Mouse (Mus musculus) neural tube, embryonic 11.5 days (tissue): ENCODE results near the gene Usp16. TPM values are rescaled to one million over a fixed set of nuclear protein-coding genes. Genes with fewer than 3 reads are reported as not detected.
"Not testable (repeated sequence)": the region's sequence is repeated elsewhere in the genome, so short reads cannot be mapped to it uniquely, and the experiment has no call there.

Experiments
- ATAC-seq: fragments of 200-750 bp; cut with Nextera tagmentation; 2 replicates; pipeline ENCODE4 v1.8.0; 2017; ENCODE audit warnings: moderate number of reproducible peaks, mild to moderate bottlenecking, moderate TSS enrichment, moderate library complexity; ENCODE audit not compliant: insufficient read depth, low FRiP score, low TSS enrichment
- DNase-seq: peaks from one replicate; pipeline ENCODE4 v3.0.0-alpha.2; 2015; ENCODE audit warnings: low spot score
- H3K27ac ChIP-seq: fragments of 300-500 bp; sonication (generic); 2 replicates; pipeline ENCODE4 v1.5.1; 2014; ENCODE audit warnings: low read depth, mild to moderate bottlenecking, low read length
- H3K27me3 ChIP-seq: fragments of 300-500 bp; sonication (generic); 2 replicates; pipeline ENCODE4 v1.6.1; 2014; ENCODE audit warnings: mild to moderate bottlenecking, low read length, mixed read lengths; ENCODE audit not compliant: control insufficient read depth, insufficient read depth
- H3K36me3 ChIP-seq: fragments of 300-500 bp; sonication (generic); 2 replicates; pipeline ENCODE4 v1.6.1; 2014; ENCODE audit warnings: mild to moderate bottlenecking, low read length, moderate library complexity, mixed read lengths; ENCODE audit not compliant: control insufficient read depth, insufficient read depth
- H3K4me1 ChIP-seq: fragments of 300-500 bp; sonication (generic); 2 replicates; pipeline ENCODE4 v1.6.1; 2014; ENCODE audit warnings: low read length, mixed read lengths; ENCODE audit not compliant: control insufficient read depth, insufficient read depth
- H3K4me2 ChIP-seq: fragments of 300-500 bp; sonication (generic); 2 replicates; pipeline ENCODE4 v1.6.1; 2014; ENCODE audit warnings: low read depth, mild to moderate bottlenecking, moderate library complexity
- H3K4me3 ChIP-seq: fragments of 300-500 bp; sonication (generic); 2 replicates; pipeline ENCODE4 v1.5.1; 2014; ENCODE audit warnings: low read depth, low read length
- H3K9ac ChIP-seq: fragments of 300-500 bp; sonication (generic); 2 replicates; pipeline ENCODE4 v1.6.1; 2014; ENCODE audit warnings: mild to moderate bottlenecking, low read length
- H3K9me3 ChIP-seq: fragments of 300-500 bp; sonication (generic); 2 replicates; pipeline ENCODE4 v1.6.1; 2016; ENCODE audit warnings: low read length; ENCODE audit not compliant: control insufficient read depth
- WGBS: fragments of 180-500 bp; shearing (Covaris S2); extraction: QIAGEN DNeasy Blood & Tissue Kit; methylation state at CpG from one replicate; pipeline ENCODE4 v1.1.7; 2014; 5-methylcytosine and 5-hydroxymethylcytosine counted together
- polyA plus RNA-seq: library from polyadenylated mRNA; unstranded; fragments of >200 nt; fragmentation: Nextera tagmentation; extraction: Ambion mirVana; gene quantifications from 2 replicates; pipeline ENCODE4 v1.2.1, GENCODE M21; 2014

The Usp16 gene
- polyA plus RNA-seq, 1 experiment from 2014 or later: 51.4 TPM

- Histone ChIP-seq H3K9me3 (no peaks in the 10 kb centered on the region), H3K27me3 (no peaks in the 10 kb centered on the region), H3K4me3 (no peak overlapping the region), H3K4me1 (peaks cover 7% of the 10 kb centered on the region), H3K4me2 (no peak overlapping the region), H3K36me3 (no peaks in the 10 kb centered on the region), H3K9ac (no peak overlapping the region), H3K27ac (no peak overlapping the region)
- ATAC-seq: no peak
- DNase-seq: no peak
- WGBS: 84% methylated on average over 2 of the region's 2 CpGs
Measured at GRCm38 (mm10) chr16:87453226-87453625, 1.3 kb upstream of the Usp16 start.

- peak overlapping the region; percentile 75 for H3K4me2 ChIP-seq
- peak overlapping the region; percentile 36; the same call in 1 of the 2 replicates for H3K27ac ChIP-seq
- no peak for DNase-seq
- H3K27me3 ChIP-seq: no peaks in the 10 kb centered on the region
- 0% methylated on average over 38 of the region's 38 CpGs for WGBS
- peaks cover 7% of the 10 kb centered on the region for H3K4me1 ChIP-seq
- peak overlapping the region; percentile 80 for H3K4me3 ChIP-seq
- H3K36me3 ChIP-seq: no peaks in the 10 kb centered on the region; the same call in none of the 2 replicates
- ATAC-seq: no peak
- H3K9me3 ChIP-seq: no peaks in the 10 kb centered on the region
- H3K9ac ChIP-seq: peak overlapping the region; percentile 84
Measured at GRCm38 (mm10) chr16:87455180-87455611, 693 bp downstream of the Usp16 start.

GRCm38 (mm10) chr16:87458752-87459151, 4.2 kb downstream of the Usp16 start:
- ATAC-seq: no peak
- 97% methylated on average over 3 of the region's 3 CpGs for WGBS
- H3K27ac ChIP-seq: no peak overlapping the region
- no peak overlapping the region for H3K4me3 ChIP-seq
- H3K9ac ChIP-seq: no peak overlapping the region
- H3K4me1 ChIP-seq: peaks cover 7% of the 10 kb centered on the region
- H3K4me2 ChIP-seq: no peak overlapping the region
- H3K27me3 ChIP-seq: no peaks in the 10 kb centered on the region
- H3K36me3 ChIP-seq: no peaks in the 10 kb centered on the region; the same call in none of the 2 replicates
- H3K9me3 ChIP-seq: no peaks in the 10 kb centered on the region
- DNase-seq: no peak

GRCm38 (mm10) chr16:87470579-87470978, 16.1 kb downstream of the Usp16 start:
- no peak overlapping the region for H3K9ac ChIP-seq
- no peak overlapping the region for H3K27ac ChIP-seq
- 90% methylated on average over 4 of the region's 4 CpGs for WGBS
- no peaks in the 10 kb centered on the region for H3K4me1 ChIP-seq
- no peak for DNase-seq
- H3K9me3 ChIP-seq: no peaks in the 10 kb centered on the region
- no peaks in the 10 kb centered on the region for H3K27me3 ChIP-seq
- ATAC-seq: no peak
- no peak overlapping the region for H3K4me3 ChIP-seq
- H3K4me2 ChIP-seq: no peak overlapping the region
- H3K36me3 ChIP-seq: peaks cover 12% of the 10 kb centered on the region

- Histone ChIP-seq H3K9me3 (no peaks in the 10 kb centered on the region), H3K36me3 (peaks cover 16% of the 10 kb centered on the region), H3K4me2 (no peak overlapping the region), H3K4me1 (no peaks in the 10 kb centered on the region), H3K27me3 (no peaks in the 10 kb centered on the region), H3K9ac (no peak overlapping the region), H3K4me3 (no peak overlapping the region), H3K27ac (no peak overlapping the region)
- DNase-seq (no peak), ATAC-seq (no peak)
- WGBS: 94% methylated on average over 5 of the region's 5 CpGs
Measured at GRCm38 (mm10) chr16:87484367-87484766, 29.9 kb downstream of the Usp16 start.

GRCm38 (mm10) chr16:87486739-87487138, 32.2 kb downstream of the Usp16 start:
- Histone ChIP-seq H3K27me3 (no peaks in the 10 kb centered on the region), H3K4me3 (no peak overlapping the region), H3K9me3 (no peaks in the 10 kb centered on the region), H3K36me3 (peaks cover 25% of the 10 kb centered on the region), H3K27ac (no peak overlapping the region), H3K4me1 (no peaks in the 10 kb centered on the region), H3K4me2 (no peak overlapping the region), H3K9ac (no peak overlapping the region)
- ATAC-seq: no peak
- DNase-seq: no peak
- 94% methylated on average over 5 of the region's 5 CpGs for WGBS

- no peak for DNase-seq
- Histone ChIP-seq H3K36me3 (peaks cover 22% of the 10 kb centered on the region), H3K4me1 (no peaks in the 10 kb centered on the region), H3K9me3 (no peaks in the 10 kb centered on the region), H3K4me2 (no peak overlapping the region), H3K9ac (no peak overlapping the region), H3K27ac (no peak overlapping the region), H3K27me3 (no peaks in the 10 kb centered on the region), H3K4me3 (no peak overlapping the region)
- 88% methylated on average over 2 of the region's 2 CpGs for WGBS
- no peak for ATAC-seq
Measured at GRCm38 (mm10) chr16:87488605-87489004, 34.1 kb downstream of the Usp16 start.

- not testable (repeated sequence) for ATAC-seq, H3K4me3 ChIP-seq, H3K4me1 ChIP-seq, H3K4me2 ChIP-seq, H3K27ac ChIP-seq, H3K9me3 ChIP-seq, H3K27me3 ChIP-seq, H3K9ac ChIP-seq, DNase-seq
- WGBS: 95% methylated on average over 12 of the region's 12 CpGs
- peaks cover 13% of the 10 kb centered on the region for H3K36me3 ChIP-seq
Measured at GRCm38 (mm10) chr16:87492191-87492792, 37.8 kb downstream of the Usp16 start.

- ATAC-seq: peak; percentile 56
- WGBS: under 1% methylated on average over 37 of the region's 39 CpGs
- Histone ChIP-seq H3K9me3 (no peaks in the 10 kb centered on the region), H3K4me1 (peaks cover 6% of the 10 kb centered on the region), H3K9ac (peak overlapping the region; percentile 94), H3K4me3 (peak overlapping the region; percentile 93), H3K27me3 (no peaks in the 10 kb centered on the region), H3K36me3 (peaks cover 7% of the 10 kb centered on the region; the same call in 1 of the 2 replicates), H3K4me2 (peak overlapping the region; percentile 81), H3K27ac (peak overlapping the region; percentile 76)
- no peak for DNase-seq
Measured at GRCm38 (mm10) chr16:87494955-87495655, 40.6 kb downstream of the Usp16 start.
